Mouse (Mus musculus) megakaryocyte progenitor cell, adult 5-6 weeks (primary cell): ENCODE data around the gene Eci2. TPM values are rescaled to one million over a fixed set of nuclear protein-coding genes. Genes with fewer than 3 reads are reported as not detected.
"Not testable (repeated sequence)": the region's sequence is repeated elsewhere in the genome, so short reads cannot be mapped to it uniquely, and the experiment has no call there.

Experiments
- ATAC-seq: replicated peaks from 2 replicates; pipeline ENCODE4 v1.8.0; 2016; ENCODE audit warnings: mild to moderate bottlenecking, moderate TSS enrichment, inconsistent platforms; ENCODE audit not compliant: poor library complexity
- total RNA-seq, 2 experiments: library from RNA; stranded (forward) in 1 of 2; stranded (reverse) in 1 of 2; fragments of 157-497, 149-512 nt in 1 of 2; fragments of 200-1000 nt in 1 of 2; gene quantifications; 2 replicates each; pipeline versions ENCODE4 v1.2.3 to v1.2.4; 2015 to 2017

Eci2 gene
- total RNA-seq, 2 experiments from 2014 or later: 51.2 to 94.2 TPM

DNA sequence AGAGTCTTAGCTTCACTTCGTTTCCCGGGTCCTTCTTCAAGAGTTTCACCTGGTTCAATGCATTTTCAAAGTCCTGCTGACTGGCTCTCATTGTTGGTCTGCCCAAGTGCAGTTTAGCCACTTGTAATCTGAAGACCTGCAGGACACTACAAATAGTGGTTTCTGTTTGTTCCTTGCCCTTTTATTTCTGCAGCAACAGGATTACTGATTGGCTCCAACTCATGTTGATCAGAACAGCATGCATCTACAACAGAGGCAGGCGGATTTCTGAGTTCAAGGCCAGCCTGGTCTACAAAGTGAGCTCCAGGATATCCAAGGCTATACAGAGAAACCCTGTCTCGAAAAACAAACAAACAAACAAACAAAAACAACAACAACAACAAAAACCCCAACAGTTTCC lies 33.8 kb downstream of the Eci2 start:
- ATAC-seq: no peak

GRCm38 (mm10) chr13:34991581-34992273 lies 35.2 kb downstream of the Eci2 start:
- no peak for ATAC-seq

GRCm38 (mm10) chr13:34983479-34983878 lies 43.4 kb downstream of the Eci2 start:
- ATAC-seq: peak; percentile 99

- ATAC-seq: not testable (repeated sequence)
Observed at GRCm38 (mm10) chr13:34978635-34979034, 48.3 kb downstream of the Eci2 start.

GRCm38 (mm10) chr13:34977410-34977809 lies 49.5 kb downstream of the Eci2 start:
- ATAC-seq: no peak

DNA sequence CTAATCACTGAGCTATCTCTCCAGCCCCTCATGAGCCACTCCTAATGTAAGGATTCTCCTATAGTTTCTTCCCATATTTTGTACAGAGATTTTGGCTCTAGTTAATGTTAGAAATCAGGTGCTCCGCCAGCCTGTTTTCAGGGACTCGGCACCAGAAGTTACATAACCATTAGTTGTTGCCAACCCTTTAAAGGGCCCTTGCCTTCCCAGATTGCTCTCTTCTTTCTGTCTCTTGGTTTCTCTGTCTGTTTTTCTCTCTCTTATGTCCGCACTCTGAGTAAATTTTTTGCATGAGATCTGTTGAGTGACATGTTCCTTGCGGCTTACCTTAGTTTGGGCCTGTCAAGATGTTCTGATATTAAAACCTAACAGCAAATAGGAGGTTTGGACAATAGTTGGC lies 50.8 kb downstream of the Eci2 start:
- no peak for ATAC-seq

- ATAC-seq: peak; percentile 76
Observed at GRCm38 (mm10) chr13:34973770-34974169, 53.1 kb downstream of the Eci2 start.

- ATAC-seq: peak; percentile 90
Observed at GRCm38 (mm10) chr13:34973149-34973548, 53.7 kb downstream of the Eci2 start.

- not testable (repeated sequence) for ATAC-seq
Observed at GRCm38 (mm10) chr13:34972456-34972855, 54.4 kb downstream of the Eci2 start.

DNA sequence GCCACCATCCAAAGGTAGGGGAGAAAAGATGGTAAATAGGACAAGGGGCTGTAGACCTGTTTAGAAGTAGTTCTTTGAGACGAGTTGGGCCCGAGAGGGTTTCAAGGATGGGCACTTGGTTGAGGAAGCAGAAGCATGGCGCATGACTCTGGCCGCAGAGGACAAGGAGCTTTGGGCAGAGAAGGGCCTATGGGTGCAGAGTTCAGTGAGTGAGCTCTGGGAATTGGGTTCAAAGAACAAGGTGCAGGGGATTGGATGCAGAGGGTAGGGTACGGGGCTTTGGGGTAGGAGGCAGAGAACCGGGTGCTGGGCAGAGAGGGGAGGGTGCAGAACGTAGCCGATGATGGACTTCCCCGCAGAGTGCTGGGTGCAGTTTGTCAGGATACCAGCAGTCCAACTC lies 61.2 kb downstream of the Eci2 start:
- ATAC-seq: not testable (repeated sequence)

DNA sequence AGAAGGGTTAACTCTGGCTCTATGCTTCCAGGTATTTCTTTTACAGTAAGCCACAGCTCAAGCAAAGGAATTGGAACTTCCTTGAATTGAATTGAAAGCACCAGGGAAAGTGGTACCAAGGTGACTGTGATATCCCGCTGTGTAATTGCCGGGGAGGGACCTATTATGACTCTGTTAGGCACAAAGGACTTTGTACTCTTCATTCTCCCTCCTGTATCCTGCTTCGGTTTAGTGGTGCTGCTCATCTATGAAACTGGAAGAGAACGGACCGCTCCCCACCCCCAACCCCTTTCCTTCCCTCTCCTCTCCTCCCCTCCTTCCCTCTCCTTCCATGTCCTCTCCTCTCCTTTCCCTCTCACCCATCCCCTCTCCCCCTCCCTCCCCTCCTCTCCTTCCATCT lies 62.0 kb downstream of the Eci2 start:
- ATAC-seq: peak; percentile 32; the same call in 1 of the 2 replicates

DNA sequence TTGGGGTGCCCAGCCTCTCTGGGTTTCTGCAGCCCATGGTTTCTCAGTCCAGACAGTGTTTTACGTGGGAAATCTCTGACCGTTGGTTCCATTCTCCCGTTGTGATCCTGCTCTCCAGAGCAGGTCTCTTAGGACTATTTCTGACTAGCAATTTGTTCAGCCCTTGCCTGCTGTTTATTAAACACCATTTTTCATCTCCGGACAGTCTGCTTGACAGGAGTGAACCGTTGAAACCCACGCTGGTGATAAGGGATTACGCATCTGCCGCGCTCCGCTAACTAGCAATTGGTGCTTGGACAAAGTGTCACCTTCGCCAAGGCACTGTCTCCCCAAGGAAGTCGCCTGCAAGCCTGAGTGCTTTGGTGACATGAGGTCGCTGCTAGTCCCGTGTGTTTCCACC lies 62.5 kb downstream of the Eci2 start:
- peak; percentile 41 for ATAC-seq

GRCm38 (mm10) chr13:34963511-34964397 lies 63.1 kb downstream of the Eci2 start, which contains the start of gene Eci3:
Eci3 (minus strand) TSS chr13:34963810.
- peak; percentile 59 for ATAC-seq

DNA sequence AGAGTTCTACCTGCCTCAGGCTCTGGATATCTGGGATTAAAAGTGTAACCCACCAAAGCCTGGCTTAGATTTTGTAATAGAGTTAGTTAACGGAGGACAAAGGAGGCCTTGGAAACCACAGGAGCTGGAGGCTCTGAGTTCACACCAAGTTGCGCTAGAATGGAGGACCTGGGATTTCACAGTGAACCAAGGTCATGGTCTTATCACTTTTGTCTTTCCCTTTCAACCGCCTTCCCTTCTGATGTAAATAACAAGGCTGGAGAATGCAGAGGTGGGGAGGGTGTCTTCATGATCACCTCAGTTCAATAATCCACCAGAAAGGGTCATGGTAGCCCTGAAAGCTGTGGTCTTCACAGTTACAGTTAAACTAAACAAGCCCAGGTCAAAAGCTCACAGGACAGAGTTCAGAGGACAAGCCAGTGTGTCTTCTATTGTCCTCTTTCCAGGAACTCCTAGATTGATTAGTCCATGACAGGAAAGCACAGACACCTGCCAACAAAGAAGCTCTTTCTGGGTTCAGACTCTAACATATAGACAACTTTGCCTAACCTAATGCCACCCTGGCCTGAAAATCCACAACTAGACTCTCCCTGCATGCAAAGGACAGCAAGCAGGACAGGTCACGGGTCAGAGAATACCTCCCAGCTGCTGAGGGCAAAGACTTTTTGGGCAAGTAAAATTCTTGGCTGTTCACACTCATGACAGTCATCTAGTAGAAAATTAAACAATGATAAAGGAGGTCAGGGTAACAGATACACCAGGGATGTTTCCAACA lies 65.7 kb downstream of the Eci2 start:
- no peak for ATAC-seq

DNA sequence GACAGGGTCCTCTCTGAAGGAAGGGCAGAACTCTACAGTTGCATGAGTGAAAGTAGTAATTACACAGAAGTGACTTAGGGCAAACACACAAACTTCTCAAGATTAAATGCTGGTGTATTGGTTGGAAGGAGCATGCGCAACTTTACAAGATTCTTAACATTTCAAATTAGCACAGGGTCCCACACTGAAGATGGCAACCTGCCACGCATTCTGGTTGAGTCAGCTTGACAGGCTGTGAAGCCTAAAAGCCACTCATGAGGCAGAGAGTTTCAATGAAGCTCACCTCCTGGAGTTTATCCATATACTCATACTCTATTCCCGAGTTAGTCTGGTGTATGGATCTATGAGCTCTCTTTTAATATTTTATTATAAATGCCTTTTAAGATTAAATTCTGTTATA lies 68.7 kb downstream of the Eci2 start:
- not testable (repeated sequence) for ATAC-seq

- ATAC-seq: no peak
Observed at GRCm38 (mm10) chr13:34956901-34957300, 70.0 kb downstream of the Eci2 start.

DNA sequence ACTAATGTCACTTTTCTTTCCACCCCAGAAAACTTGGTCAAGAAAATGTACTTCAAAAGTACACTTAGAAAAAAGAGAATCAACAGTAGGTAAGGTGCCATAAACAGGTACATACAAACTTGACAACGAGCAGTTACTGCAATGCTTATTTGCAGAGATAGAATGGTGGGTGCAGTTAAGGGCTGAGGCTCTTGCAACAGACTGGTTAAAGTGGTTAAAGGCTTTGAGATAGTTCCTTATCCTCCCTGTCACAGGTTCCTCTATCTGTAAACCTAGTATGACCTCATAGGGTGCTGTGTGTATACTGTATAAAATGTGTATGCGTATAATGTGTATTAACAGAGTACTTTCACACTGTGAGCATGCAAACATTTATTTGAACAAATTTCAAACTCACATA lies 75.5 kb downstream of the Eci2 start:
- peak; percentile 100 for ATAC-seq

GRCm38 (mm10) chr13:34942370-34942769 lies 84.5 kb downstream of the Eci2 start:
- ATAC-seq: no peak

DNA sequence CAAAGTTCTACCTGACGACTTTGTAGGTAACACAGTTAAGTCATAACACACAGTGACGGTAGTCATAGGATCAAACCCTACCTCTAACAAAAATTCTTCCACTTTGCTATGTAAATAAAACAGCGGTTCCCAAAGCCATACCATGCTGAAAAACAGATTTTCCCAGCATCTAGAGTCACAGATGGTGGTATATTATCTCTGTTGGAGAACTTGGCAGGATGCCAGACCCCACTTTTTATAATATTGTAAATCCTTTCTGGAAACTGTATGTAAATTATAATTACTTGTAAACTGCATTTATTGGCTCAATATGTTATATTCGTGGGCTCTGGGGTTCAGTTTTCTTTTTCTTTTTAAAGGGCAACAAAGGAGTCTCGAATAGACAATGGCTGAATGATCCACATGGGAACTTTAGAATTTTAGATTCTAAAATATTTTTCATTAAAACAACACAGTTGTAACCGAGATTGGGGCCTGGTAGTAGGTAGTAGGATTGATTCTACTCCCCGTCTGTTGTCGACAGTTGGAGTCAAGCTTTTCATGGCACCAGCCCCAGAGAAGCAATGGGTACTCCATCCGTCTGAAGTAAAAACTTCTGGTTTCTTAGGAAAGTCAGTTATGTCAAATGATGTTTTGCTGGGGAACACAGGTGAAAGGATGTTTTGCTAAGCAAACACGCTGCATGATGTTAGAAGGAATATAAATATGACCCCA lies 91.8 kb downstream of the Eci2 start:
- no peak for ATAC-seq
